Mouse (Mus musculus): ENCODE measurements around the gene Tmem14c. TPM values are rescaled to one million over a fixed set of nuclear protein-coding genes. Genes with fewer than 3 reads are reported as not detected.
A peak's percentile ranks its signal among the peaks of the same experiment; 100 is the strongest.

Gene Tmem14c
- total RNA-seq, 2 experiments from 2014 or later, result 65.1 to 67.8 TPM

GRCm38 (mm10) chr13:41000926-41001639, 15.0 kb upstream of the Tmem14c start, which contains the start of gene Pak1ip1:
Pak1ip1 (plus strand) TSS chr13:41001023.
- intact Hi-C loops (cut with DNase I), result loop anchor here (5.0 kb wide), 1 partner anchor 159 kb away; no protein-coding TSS in a partner anchor
- peak; percentile 87 to 95 for DNase-seq (ENCODE audit: extremely low spot score in 1 of 2, low spot score in 2 of 2)

GRCm38 (mm10) chr13:41002001-41002400, 14.1 kb upstream of the Tmem14c start:
- intact Hi-C loops (cut with DNase I), result loop anchor here (5.0 kb wide), 1 partner anchor 160 kb away; no protein-coding TSS in a partner anchor
- no peak for DNase-seq (ENCODE audit: extremely low spot score in 1 of 2, low spot score in 2 of 2)

- intact Hi-C loops (cut with DNase I), result no loop called here
- no peak for DNase-seq (ENCODE audit: extremely low spot score in 1 of 2, low spot score in 2 of 2)
Measured at GRCm38 (mm10) chr13:41006244-41006643, 9.8 kb upstream of the Tmem14c start.

GRCm38 (mm10) chr13:41008271-41008670, 7.8 kb upstream of the Tmem14c start:
- DNase-seq (ENCODE audit: extremely low spot score in 1 of 2, low spot score in 2 of 2), result no peak
- intact Hi-C loops (cut with DNase I), result no loop called here

DNA sequence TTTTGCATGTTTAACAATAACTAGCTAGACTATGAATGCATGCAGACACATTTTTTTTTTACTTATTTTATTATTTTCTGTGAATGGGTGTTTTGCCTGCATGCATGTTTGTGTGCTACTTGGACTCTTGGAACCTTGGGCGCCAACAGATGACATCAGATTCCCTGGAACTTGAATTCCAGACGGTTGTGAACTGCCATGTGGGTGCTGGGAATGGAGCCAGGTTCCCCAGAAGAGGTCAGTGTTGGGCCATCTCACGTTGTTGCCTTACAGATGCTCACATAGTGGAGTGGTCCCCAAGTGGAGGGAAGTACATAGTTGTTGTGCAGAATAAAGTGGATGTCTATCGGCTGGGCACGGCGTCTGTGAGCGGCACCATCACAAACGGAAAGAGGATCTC, 7.1 kb upstream of the Tmem14c start:
- no peak for DNase-seq (ENCODE audit: extremely low spot score in 1 of 2, low spot score in 2 of 2)
- intact Hi-C loops (cut with DNase I), result no loop called here

GRCm38 (mm10) chr13:41016797-41017405, 809 bp downstream of the Tmem14c start:
- intact Hi-C loops (cut with DNase I), result loop anchor here (10.0 kb wide), 1 partner anchor 218 kb away; no protein-coding TSS in a partner anchor
- no peak for DNase-seq (ENCODE audit: extremely low spot score in 1 of 2, low spot score in 2 of 2)

DNA sequence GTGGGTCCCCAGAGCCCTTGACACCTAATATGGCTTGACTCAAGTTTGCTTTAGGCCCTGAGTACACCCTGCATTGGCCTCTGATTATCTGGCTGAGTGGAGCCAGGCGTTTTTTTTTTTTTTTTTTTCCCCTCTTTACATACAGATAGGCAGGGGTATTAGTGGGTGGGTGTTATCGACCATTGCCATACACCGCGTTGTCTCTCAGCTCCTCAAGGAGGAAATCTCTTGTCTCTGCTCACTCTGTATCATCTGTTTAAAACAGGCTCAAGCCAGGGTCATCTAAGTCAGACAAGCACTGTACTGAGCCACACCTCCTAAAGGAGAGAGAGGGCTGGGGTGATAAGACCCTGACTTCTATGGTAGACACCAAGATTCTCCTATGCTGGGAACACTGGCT, 1.7 kb downstream of the Tmem14c start:
- no peak for DNase-seq (ENCODE audit: extremely low spot score in 1 of 2, low spot score in 2 of 2)
- intact Hi-C loops (cut with DNase I), result loop anchor here (10.0 kb wide), 1 partner anchor 217 kb away; no protein-coding TSS in a partner anchor

DNA sequence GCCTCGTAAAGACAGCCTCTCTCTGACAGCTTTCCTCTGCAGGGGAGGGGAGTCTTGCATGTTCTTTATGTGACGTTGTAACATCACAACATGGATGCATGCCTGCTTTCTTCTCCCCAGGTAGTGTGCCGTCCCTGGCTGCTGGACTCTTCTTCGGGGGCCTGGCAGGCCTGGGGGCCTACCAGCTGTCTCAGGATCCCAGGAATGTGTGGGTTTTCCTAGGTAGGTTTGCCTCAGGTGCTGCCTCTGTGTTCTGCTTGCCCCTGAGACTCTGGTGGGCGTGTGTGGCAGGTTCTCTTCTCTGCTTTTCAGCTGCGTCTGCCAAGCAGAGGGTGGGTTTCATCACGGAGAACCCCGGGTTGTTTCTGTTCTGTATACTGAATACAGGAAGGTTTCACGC, 2.1 kb downstream of the Tmem14c start:
- intact Hi-C loops (cut with DNase I), result loop anchor here (10.0 kb wide), 1 partner anchor 217 kb away; no protein-coding TSS in a partner anchor
- no peak for DNase-seq (ENCODE audit: extremely low spot score in 1 of 2, low spot score in 2 of 2)

- intact Hi-C loops (cut with DNase I), result loop anchor here (10.0 kb wide), 1 partner anchor 216 kb away; no protein-coding TSS in a partner anchor
- no peak for DNase-seq (ENCODE audit: extremely low spot score in 1 of 2, low spot score in 2 of 2)
Measured at GRCm38 (mm10) chr13:41018756-41019591, 2.9 kb downstream of the Tmem14c start.

DNA sequence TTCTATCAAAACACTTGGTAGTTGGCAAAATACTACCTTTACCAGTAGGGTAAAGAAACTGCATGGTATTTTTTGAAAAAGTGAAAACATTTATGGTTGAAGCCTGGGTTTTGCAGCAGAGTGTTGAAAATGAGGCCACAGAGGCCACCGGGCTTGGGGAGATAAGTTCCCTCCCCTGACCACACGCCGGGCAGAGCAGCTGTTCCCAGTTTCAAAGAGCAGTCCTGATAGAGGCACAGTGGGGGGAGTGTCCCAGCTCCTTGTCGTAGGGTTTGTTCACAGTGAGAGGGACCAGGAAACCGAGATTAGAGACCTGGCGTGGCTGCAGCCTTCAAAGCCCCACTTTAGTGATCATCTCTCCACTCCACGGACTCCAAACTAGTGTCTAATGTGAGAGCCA, 4.4 kb downstream of the Tmem14c start:
- intact Hi-C loops (cut with DNase I), result no loop called here
- DNase-seq (ENCODE audit: extremely low spot score in 1 of 2, low spot score in 2 of 2), result no peak

GRCm38 (mm10) chr13:41021607-41022006, 5.5 kb downstream of the Tmem14c start:
- intact Hi-C loops (cut with DNase I), result no loop called here
- DNase-seq (ENCODE audit: extremely low spot score in 1 of 2, low spot score in 2 of 2), result no peak

- DNase-seq (ENCODE audit: extremely low spot score in 1 of 2, low spot score in 2 of 2), result no peak
- intact Hi-C loops (cut with DNase I), result no loop called here
Measured at GRCm38 (mm10) chr13:41022099-41022498, 6.0 kb downstream of the Tmem14c start.

GRCm38 (mm10) chr13:41030098-41030497, 14.0 kb downstream of the Tmem14c start:
- intact Hi-C loops (cut with DNase I), result no loop called here
- DNase-seq (ENCODE audit: extremely low spot score in 1 of 2, low spot score in 2 of 2), result no peak

- intact Hi-C loops (cut with DNase I), result no loop called here
- DNase-seq (ENCODE audit: extremely low spot score in 1 of 2, low spot score in 2 of 2), result no peak
Measured at GRCm38 (mm10) chr13:41042511-41042910, 26.4 kb downstream of the Tmem14c start.

- intact Hi-C loops (cut with DNase I), result no loop called here
- no peak for DNase-seq (ENCODE audit: extremely low spot score in 1 of 2, low spot score in 2 of 2)
Measured at GRCm38 (mm10) chr13:41045901-41046300, 29.8 kb downstream of the Tmem14c start.

DNA sequence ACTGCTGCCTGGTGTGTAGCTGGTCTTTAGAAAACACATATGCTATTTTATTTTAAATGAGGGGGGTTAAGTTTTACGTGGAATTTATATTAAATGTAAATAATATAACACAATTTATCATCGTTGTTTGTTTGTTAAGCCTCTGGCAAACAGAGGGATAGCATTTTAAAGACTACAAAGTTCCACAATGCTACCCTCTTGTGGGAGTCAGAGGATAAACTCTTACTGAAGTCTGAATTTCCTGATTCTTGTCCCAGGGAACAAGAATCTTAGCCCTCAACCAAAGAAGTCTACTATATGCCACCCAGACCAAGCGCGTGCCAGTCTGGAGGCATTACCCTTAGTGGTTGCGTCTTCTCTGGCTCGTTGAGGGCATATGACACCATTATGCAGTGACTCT, 31.2 kb downstream of the Tmem14c start:
- DNase-seq (ENCODE audit: extremely low spot score in 1 of 2, low spot score in 2 of 2), result no peak
- intact Hi-C loops (cut with DNase I), result no loop called here

- DNase-seq (ENCODE audit: extremely low spot score in 1 of 2, low spot score in 2 of 2), result no peak
Measured at GRCm38 (mm10) chr13:41051965-41052364, 35.9 kb downstream of the Tmem14c start.

DNA sequence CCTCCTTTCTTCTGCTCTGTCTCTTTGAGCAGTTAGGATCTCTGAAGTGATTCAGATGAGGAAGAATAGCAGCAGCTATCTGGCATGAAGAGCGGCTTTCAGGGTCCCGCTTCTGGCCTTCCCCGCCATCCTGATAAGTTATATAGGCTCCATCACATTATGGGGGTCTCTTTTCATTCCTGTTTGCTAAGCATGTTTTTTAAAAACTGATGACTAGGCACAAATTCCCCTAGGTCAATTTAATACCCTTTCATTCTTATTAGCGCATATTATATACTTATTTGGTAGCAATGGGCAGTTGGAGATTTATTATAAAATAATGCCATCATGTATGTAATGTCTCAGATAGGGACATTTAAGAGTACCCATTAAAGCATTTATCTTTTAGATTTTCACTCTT, 51.5 kb downstream of the Tmem14c start:
- DNase-seq (ENCODE audit: extremely low spot score in 1 of 2, low spot score in 2 of 2), result no peak
- intact Hi-C loops (cut with DNase I), result no loop called here

More at GRCm38 (mm10) chr13:41051965-41052364, 35.9 kb downstream of the Tmem14c start:
- intact Hi-C loops (cut with DNase I), result no loop called here

- DNase-seq (ENCODE audit: extremely low spot score in 1 of 2, low spot score in 2 of 2), result no peak
- intact Hi-C loops (cut with DNase I), result no loop called here
Measured at GRCm38 (mm10) chr13:41071617-41072016, 55.5 kb downstream of the Tmem14c start.

All from left cerebral cortex, postnatal 10 days (tissue).